Mouse (Mus musculus) C2C12 (cell line): Measurements from ENCODE around the gene Rpsa. TPM values are rescaled to one million over a fixed set of nuclear protein-coding genes. Genes with fewer than 3 reads are reported as not detected.
A peak's percentile ranks its signal among the peaks of the same experiment; 100 is the strongest.
"Not testable (repeated sequence)": the region's sequence is repeated elsewhere in the genome, so short reads cannot be mapped to it uniquely, and the experiment has no call there.

Source experiments
- H3K27me3 ChIP-seq: one replicate; pipeline ENCODE4 v1.6.1; 2011; ENCODE audit not compliant: control insufficient read depth, insufficient read depth, insufficient read length
- H3K36me3 ChIP-seq: one replicate; pipeline ENCODE4 v1.6.1; 2011; ENCODE audit not compliant: control insufficient read depth, insufficient read depth
- H3K4me3 ChIP-seq: one replicate; pipeline ENCODE4 v1.5.1; 2011; ENCODE audit warnings: mild to moderate bottlenecking, control low read depth; ENCODE audit not compliant: poor library complexity, insufficient read depth, severe bottlenecking
- H3K79me2 ChIP-seq: one replicate; pipeline ENCODE4 v1.6.1; 2011; ENCODE audit not compliant: control insufficient read depth, insufficient read depth
- H3K79me3 ChIP-seq: one replicate; pipeline ENCODE4 v1.6.1; 2011; ENCODE audit warnings: low read depth, control low read depth
- H3ac ChIP-seq: one replicate; pipeline ENCODE3; 2011; ENCODE audit warnings: low read depth; ENCODE audit not compliant: control insufficient read depth, insufficient read length
- CEBPB ChIP-seq: IDR thresholded peaks from one replicate; pipeline ENCODE4 v1.6.1; 2011; ENCODE audit warnings: low read depth, mild to moderate bottlenecking, control low read depth, moderate library complexity
- CTCF ChIP-seq: IDR thresholded peaks from one replicate; pipeline ENCODE4 v1.5.1; 2011; ENCODE audit not compliant: control insufficient read depth, insufficient read depth, insufficient read length
- FOSL1 ChIP-seq: IDR thresholded peaks from one replicate; pipeline ENCODE4 v1.8.0; 2011; ENCODE audit warnings: mild to moderate bottlenecking, low read length; ENCODE audit not compliant: poor library complexity, insufficient read depth, severe bottlenecking
- MAX ChIP-seq: IDR thresholded peaks from one replicate; pipeline ENCODE4 v1.6.1; 2011; ENCODE audit warnings: mild to moderate bottlenecking, control low read depth
- MYOD1 ChIP-seq: IDR thresholded peaks from one replicate; pipeline ENCODE4 v1.6.1; 2011; ENCODE audit warnings: low read depth; ENCODE audit not compliant: control insufficient read depth, insufficient read length
- MYOG ChIP-seq: IDR thresholded peaks from one replicate; pipeline ENCODE4 v1.6.1; 2011; ENCODE audit not compliant: control insufficient read depth, insufficient read length; ENCODE audit errors: extremely low read depth
- USF1 ChIP-seq: IDR thresholded peaks from one replicate; pipeline ENCODE4 v1.6.1; 2011; ENCODE audit warnings: low read depth, mild to moderate bottlenecking, control low read depth, moderate library complexity
- polyA plus RNA-seq: library from polyadenylated mRNA; unstranded; fragments of >200 nt; fragmentation: generic; extraction: Trizol; gene quantifications from one replicate; pipeline ENCODE4 v1.2.1, GENCODE M21; 2012; ENCODE audit warnings: missing spikeins

The Rpsa gene
- polyA plus RNA-seq, 1 experiment, result 3,947 TPM

DNA sequence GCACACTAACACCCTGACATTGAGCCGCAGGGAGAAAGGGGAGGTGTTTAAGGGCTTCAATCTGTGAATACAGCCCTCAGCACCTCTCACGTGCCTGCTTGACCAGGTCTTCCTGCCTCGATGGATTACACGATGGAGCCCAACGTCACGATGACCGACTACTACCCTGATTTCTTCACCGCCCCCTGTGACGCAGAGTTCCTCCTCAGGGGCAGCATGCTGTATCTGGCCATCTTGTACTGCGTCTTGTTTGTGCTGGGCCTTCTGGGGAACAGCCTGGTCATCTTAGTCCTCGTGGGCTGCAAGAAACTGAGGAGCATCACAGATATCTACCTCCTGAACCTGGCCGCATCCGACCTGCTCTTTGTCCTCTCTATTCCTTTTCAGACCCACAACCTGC, 33.8 kb upstream of the Rpsa start:
- TF ChIP-seq CTCF (no peak), CEBPB (no peak), FOSL1 (no peak), MYOG (no peak), MYOD1 (no peak), USF1 (no peak), MAX (no peak)
- H3K36me3 ChIP-seq, result no peaks in the 10 kb centered on the region
- H3K79me3 ChIP-seq, result no peaks in the 10 kb centered on the region
- H3ac ChIP-seq, result no peak overlapping the region
- no peak overlapping the region for H3K4me3 ChIP-seq
- no peaks in the 10 kb centered on the region for H3K79me2 ChIP-seq
- no peaks in the 10 kb centered on the region for H3K27me3 ChIP-seq

DNA sequence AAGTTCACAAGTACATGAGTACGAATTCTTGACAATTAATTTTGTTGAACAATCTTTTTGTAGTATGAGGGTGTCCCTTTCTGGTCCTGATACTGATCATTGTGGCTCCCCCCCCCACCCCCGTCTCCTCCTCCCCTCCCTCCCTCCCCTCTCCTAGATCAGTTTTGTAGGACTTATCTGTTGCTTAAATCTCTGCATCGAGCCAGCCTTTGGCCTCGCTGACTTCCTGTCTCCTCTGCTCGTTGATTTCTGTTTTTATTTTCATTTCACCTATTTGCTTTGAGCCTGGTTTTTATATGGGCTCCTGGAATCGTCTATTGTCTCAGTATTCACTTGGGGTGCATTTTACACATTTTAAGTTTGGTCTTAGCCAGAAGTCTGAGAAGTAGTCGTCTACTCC, 31.6 kb upstream of the Rpsa start:
- Histone ChIP-seq H3K36me3 (no peaks in the 10 kb centered on the region), H3ac (no peak overlapping the region), H3K79me3 (no peaks in the 10 kb centered on the region), H3K79me2 (no peaks in the 10 kb centered on the region), H3K4me3 (no peak overlapping the region), H3K27me3 (no peaks in the 10 kb centered on the region)
- TF ChIP-seq MAX, result no peak
- no peak for TF ChIP-seq MYOG
- TF ChIP-seq MYOD1, result no peak
- TF ChIP-seq FOSL1, result no peak
- no peak for TF ChIP-seq CEBPB
- no peak for TF ChIP-seq CTCF
- TF ChIP-seq USF1, result no peak

DNA sequence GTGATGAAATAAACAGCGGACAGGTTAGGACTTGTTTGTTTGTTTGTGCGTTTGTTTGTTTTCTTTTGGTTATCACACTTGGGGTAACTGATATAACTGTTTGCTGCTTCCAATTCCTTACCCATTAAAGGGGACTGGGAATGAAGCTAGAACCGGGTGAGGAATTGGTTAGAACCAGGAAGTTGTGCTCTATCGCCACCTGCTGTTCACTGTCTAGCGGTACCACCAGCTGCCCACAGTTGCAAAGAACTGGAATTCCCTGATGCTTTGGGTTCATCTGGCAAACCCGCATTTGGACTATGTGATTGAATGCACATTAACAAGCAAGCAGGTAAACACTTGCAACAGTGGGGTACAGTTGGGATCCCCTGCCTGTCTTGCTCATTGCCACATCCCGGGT, 28.8 kb upstream of the Rpsa start:
- Histone ChIP-seq H3K79me2 (no peaks in the 10 kb centered on the region), H3K27me3 (no peaks in the 10 kb centered on the region), H3K79me3 (no peaks in the 10 kb centered on the region), H3K36me3 (no peaks in the 10 kb centered on the region), H3K4me3 (no peak overlapping the region), H3ac (no peak overlapping the region)
- TF ChIP-seq MYOG, result no peak
- TF ChIP-seq CTCF, result peak; percentile 72

DNA sequence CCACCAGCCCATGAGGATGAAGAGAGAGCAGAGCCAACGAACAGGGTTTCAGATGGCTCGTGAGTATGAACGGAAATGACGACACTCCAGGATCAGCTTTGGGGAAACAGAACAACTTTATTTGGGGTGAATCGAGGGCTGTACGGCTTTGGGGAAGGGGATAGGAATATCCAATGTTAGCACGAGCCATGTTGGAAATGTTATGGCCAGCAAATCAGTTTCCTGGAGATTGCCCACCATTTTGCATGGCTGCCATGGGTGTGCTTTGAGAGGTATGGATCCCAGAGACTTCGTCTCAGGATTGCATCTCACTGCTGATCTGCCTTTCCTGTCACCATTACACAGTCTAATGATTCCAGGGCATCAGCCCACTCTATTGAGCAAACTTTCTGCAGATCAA, 28.2 kb upstream of the Rpsa start:
- no peaks in the 10 kb centered on the region for H3K79me3 ChIP-seq
- TF ChIP-seq USF1 (no peak), MYOD1 (no peak)
- H3K27me3 ChIP-seq, result no peaks in the 10 kb centered on the region
- no peak overlapping the region for H3ac ChIP-seq
- no peak overlapping the region for H3K4me3 ChIP-seq
- H3K79me2 ChIP-seq, result no peaks in the 10 kb centered on the region
- no peaks in the 10 kb centered on the region for H3K36me3 ChIP-seq

DNA sequence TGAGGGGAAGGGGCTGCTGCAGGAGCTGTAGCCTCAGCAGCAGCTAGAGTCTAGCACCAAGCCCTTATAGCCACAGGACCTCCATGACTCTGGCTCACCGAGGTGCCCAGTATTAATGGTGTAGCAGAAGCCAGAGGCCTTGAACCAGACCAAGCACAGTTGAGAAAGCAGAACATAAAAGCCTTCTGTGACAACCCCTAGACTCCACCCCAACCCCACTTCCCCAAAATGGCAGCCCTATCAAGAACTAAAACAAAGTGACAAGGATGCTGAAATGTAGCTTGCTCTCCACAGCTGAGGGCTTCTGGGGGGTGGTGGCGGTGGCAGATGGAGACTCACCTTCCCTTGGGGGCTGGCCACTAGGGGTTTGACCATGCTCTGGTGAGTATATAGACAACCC, 26.3 kb upstream of the Rpsa start:
- H3K4me3 ChIP-seq, result no peak overlapping the region
- H3K27me3 ChIP-seq, result no peaks in the 10 kb centered on the region

DNA sequence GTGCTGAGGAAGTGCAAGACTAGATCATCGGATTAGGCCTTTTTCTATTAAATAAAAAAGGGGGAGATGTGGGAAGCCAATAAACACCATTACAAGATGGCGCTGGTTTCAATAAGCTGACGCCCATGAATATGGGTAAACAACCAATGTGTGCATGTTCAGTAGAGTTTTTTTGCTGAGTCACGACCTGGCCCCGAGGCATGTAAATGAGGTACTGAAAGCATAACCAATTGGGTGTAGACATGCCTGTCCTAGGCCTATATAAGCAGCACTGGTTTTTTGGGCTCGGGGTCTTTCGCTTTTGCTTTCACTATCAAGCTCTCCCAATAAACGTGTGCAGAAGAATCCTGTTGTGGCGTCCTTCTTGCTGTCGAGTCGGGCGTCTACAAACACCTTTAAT, 18.5 kb upstream of the Rpsa start:
- H3K79me3 ChIP-seq, H3K4me3 ChIP-seq, H3ac ChIP-seq, H3K27me3 ChIP-seq, H3K36me3 ChIP-seq: not testable (repeated sequence)
- peaks cover 28% of the 10 kb centered on the region for H3K79me2 ChIP-seq

More for the DNA sequence above, 26.3 kb upstream of the Rpsa start:
- Histone ChIP-seq H3K36me3 (no peaks in the 10 kb centered on the region), H3K79me2 (no peaks in the 10 kb centered on the region), H3K79me3 (no peaks in the 10 kb centered on the region), H3ac (no peak overlapping the region)
- no peak for TF ChIP-seq MYOG
